Mouse (Mus musculus): ENCODE measurements around the gene Ubr3. TPM values are rescaled to one million over a fixed set of nuclear protein-coding genes. Genes with fewer than 3 reads are reported as not detected.

Ubr3 gene
- polyA plus RNA-seq (2011; ENCODE audit: insufficient read depth, insufficient read length, low replicate concordance, missing spikeins): 17.1 and 20.8 TPM in 2 replicates

- peak; percentile 86; the same call in 1 of the 2 replicates for TF ChIP-seq POLR2A (IDR thresholded peaks at IDR 0.05; ENCODE audit: borderline replicate concordance, control insufficient read depth, low read depth, low read length)
- no peak for TF ChIP-seq CTCF (IDR thresholded peaks at IDR 0.05; ENCODE audit: control insufficient read depth, insufficient read depth, low read length)
- Histone ChIP-seq H3K4me1 (ENCODE audit: control insufficient read depth, insufficient read depth, low read length) (no peaks in the 10 kb centered on the region; the same call in 1 of the 2 replicates), H3K27ac (ENCODE audit: control insufficient read depth, insufficient read depth, low read depth, low read length, poor library complexity) (peak within 1 kb of the TSS; percentile 96), H3K4me3 (replicated peaks; ENCODE audit: control insufficient read depth, low read depth, low read length) (peak within 1 kb of the TSS; percentile 97)
- 1% methylated on average over 65 of the region's 65 CpGs for WGBS
Measured at GRCm38 (mm10) chr2:69897039-69897617, at the start of gene Ubr3. Gene Ubr3 (plus strand): TSS chr2:69897246.

GRCm38 (mm10) chr2:69849215-69849614 is 47.8 kb upstream of the Ubr3 start:
- Histone ChIP-seq H3K4me3 (replicated peaks; ENCODE audit: control insufficient read depth, low read depth, low read length) (no peak overlapping the region), H3K4me1 (ENCODE audit: control insufficient read depth, insufficient read depth, low read length) (no peaks in the 10 kb centered on the region), H3K27ac (ENCODE audit: control insufficient read depth, insufficient read depth, low read depth, low read length, poor library complexity) (no peak overlapping the region)
- 76% methylated on average over 6 of the region's 6 CpGs for WGBS
- TF ChIP-seq CTCF (IDR thresholded peaks at IDR 0.05; ENCODE audit: control insufficient read depth, insufficient read depth, low read length) (no peak), POLR2A (IDR thresholded peaks at IDR 0.05; ENCODE audit: borderline replicate concordance, control insufficient read depth, low read depth, low read length) (no peak)

GRCm38 (mm10) chr2:69851427-69852058 is 45.5 kb upstream of the Ubr3 start:
- no peaks in the 10 kb centered on the region for H3K4me1 ChIP-seq (ENCODE audit: control insufficient read depth, insufficient read depth, low read length)
- H3K27ac ChIP-seq (ENCODE audit: control insufficient read depth, insufficient read depth, low read depth, low read length, poor library complexity): no peak overlapping the region
- H3K4me3 ChIP-seq (replicated peaks; ENCODE audit: control insufficient read depth, low read depth, low read length): no peak overlapping the region
- TF ChIP-seq CTCF (IDR thresholded peaks at IDR 0.05; ENCODE audit: control insufficient read depth, insufficient read depth, low read length) (peak; percentile 31; the same call in 1 of the 2 replicates), POLR2A (IDR thresholded peaks at IDR 0.05; ENCODE audit: borderline replicate concordance, control insufficient read depth, low read depth, low read length) (no peak)
- WGBS: 73% methylated on average over 2 of the region's 2 CpGs

- 12% methylated on average over 8 of the region's 8 CpGs for WGBS
- TF ChIP-seq CTCF (IDR thresholded peaks at IDR 0.05; ENCODE audit: control insufficient read depth, insufficient read depth, low read length): 0 out of 2 replicates have a peak, but pooled peaks have one; percentile 4
- no peak for TF ChIP-seq POLR2A (IDR thresholded peaks at IDR 0.05; ENCODE audit: borderline replicate concordance, control insufficient read depth, low read depth, low read length)
- H3K4me3 ChIP-seq (replicated peaks; ENCODE audit: control insufficient read depth, low read depth, low read length): no peak overlapping the region
- H3K27ac ChIP-seq (ENCODE audit: control insufficient read depth, insufficient read depth, low read depth, low read length, poor library complexity): no peak overlapping the region
- H3K4me1 ChIP-seq (ENCODE audit: control insufficient read depth, insufficient read depth, low read length): no peaks in the 10 kb centered on the region
Measured at GRCm38 (mm10) chr2:69856392-69856791, 40.7 kb upstream of the Ubr3 start.

GRCm38 (mm10) chr2:69857882-69858281 is 39.2 kb upstream of the Ubr3 start:
- WGBS: 52% methylated on average over 1 of the region's 1 CpGs
- TF ChIP-seq POLR2A (IDR thresholded peaks at IDR 0.05; ENCODE audit: borderline replicate concordance, control insufficient read depth, low read depth, low read length) (no peak), CTCF (IDR thresholded peaks at IDR 0.05; ENCODE audit: control insufficient read depth, insufficient read depth, low read length) (0 out of 2 replicates have a peak, but pooled peaks have one; percentile 5)
- H3K4me3 ChIP-seq (replicated peaks; ENCODE audit: control insufficient read depth, low read depth, low read length): no peak overlapping the region
- no peaks in the 10 kb centered on the region for H3K4me1 ChIP-seq (ENCODE audit: control insufficient read depth, insufficient read depth, low read length)
- no peak overlapping the region for H3K27ac ChIP-seq (ENCODE audit: control insufficient read depth, insufficient read depth, low read depth, low read length, poor library complexity)

GRCm38 (mm10) chr2:69860972-69861452 is 36.0 kb upstream of the Ubr3 start:
- Histone ChIP-seq H3K27ac (ENCODE audit: control insufficient read depth, insufficient read depth, low read depth, low read length, poor library complexity) (peak overlapping the region; percentile 42), H3K4me3 (replicated peaks; ENCODE audit: control insufficient read depth, low read depth, low read length) (peak overlapping the region; percentile 68), H3K4me1 (ENCODE audit: control insufficient read depth, insufficient read depth, low read length) (no peaks in the 10 kb centered on the region)
- WGBS: 0% methylated on average over 13 of the region's 13 CpGs
- TF ChIP-seq POLR2A (IDR thresholded peaks at IDR 0.05; ENCODE audit: borderline replicate concordance, control insufficient read depth, low read depth, low read length): no peak
- no peak for TF ChIP-seq CTCF (IDR thresholded peaks at IDR 0.05; ENCODE audit: control insufficient read depth, insufficient read depth, low read length)

- no peaks in the 10 kb centered on the region for H3K4me1 ChIP-seq (ENCODE audit: control insufficient read depth, insufficient read depth, low read length)
- under 1% methylated on average over 66 of the region's 66 CpGs for WGBS
Measured at GRCm38 (mm10) chr2:69861485-69862091, 35.5 kb upstream of the Ubr3 start, which contains the start of gene Ssb. Gene Ssb (plus strand): TSS chr2:69861562.

More at GRCm38 (mm10) chr2:69861485-69862091, 35.5 kb upstream of the Ubr3 start, which contains the start of gene Ssb:
- Histone ChIP-seq H3K27ac (ENCODE audit: control insufficient read depth, insufficient read depth, low read depth, low read length, poor library complexity) (peak within 1 kb of the TSS; percentile 92), H3K4me3 (replicated peaks; ENCODE audit: control insufficient read depth, low read depth, low read length) (peak within 1 kb of the TSS; percentile 99)
- TF ChIP-seq CTCF (IDR thresholded peaks at IDR 0.05; ENCODE audit: control insufficient read depth, insufficient read depth, low read length) (no peak), POLR2A (IDR thresholded peaks at IDR 0.05; ENCODE audit: borderline replicate concordance, control insufficient read depth, low read depth, low read length) (peak; percentile 73; the same call in 1 of the 2 replicates)
